Mouse (Mus musculus) hindbrain, embryonic 13.5 days (tissue): Measurements from ENCODE around the gene 4930402H24Rik. TPM values are rescaled to one million over a fixed set of nuclear protein-coding genes. Genes with fewer than 3 reads are reported as not detected.

Experiments
- ATAC-seq: fragments of 200-750 bp; cut with Nextera tagmentation; 2 replicates; pipeline ENCODE4 v1.8.0; 2017; ENCODE audit warnings: moderate TSS enrichment; ENCODE audit not compliant: low FRiP score
- H3K27ac ChIP-seq: fragments of 300-500 bp; sonication (generic); 2 replicates; pipeline ENCODE4 v1.5.1; 2015; ENCODE audit warnings: inconsistent platforms, mild to moderate bottlenecking, moderate library complexity
- H3K27me3 ChIP-seq: fragments of 300-500 bp; sonication (generic); 2 replicates; pipeline ENCODE4 v1.6.1; 2015; ENCODE audit warnings: mild to moderate bottlenecking, inconsistent platforms
- H3K36me3 ChIP-seq: fragments of 300-500 bp; sonication (generic); 2 replicates; pipeline ENCODE4 v1.6.1; 2015; ENCODE audit warnings: mild to moderate bottlenecking, inconsistent platforms
- H3K4me1 ChIP-seq: fragments of 300-500 bp; sonication (generic); replicated peaks from 2 replicates; pipeline ENCODE4 v1.6.1; 2015; ENCODE audit warnings: inconsistent platforms
- H3K4me2 ChIP-seq: fragments of 300-500 bp; sonication (generic); 2 replicates; pipeline ENCODE4 v1.6.1; 2015; ENCODE audit warnings: inconsistent platforms, mild to moderate bottlenecking, moderate library complexity
- H3K4me3 ChIP-seq: fragments of 300-500 bp; sonication (generic); 2 replicates; pipeline ENCODE4 v1.5.1; 2015; ENCODE audit warnings: mild to moderate bottlenecking, inconsistent platforms
- H3K9ac ChIP-seq: fragments of 300-500 bp; sonication (generic); 2 replicates; pipeline ENCODE4 v1.6.1; 2015; ENCODE audit warnings: mild to moderate bottlenecking, inconsistent platforms
- H3K9me3 ChIP-seq: fragments of 300-500 bp; sonication (generic); 2 replicates; pipeline ENCODE4 v1.6.1; 2016; ENCODE audit warnings: inconsistent platforms
- WGBS: fragments of 180-500 bp; shearing (Covaris S2); methylation state at CpG from one replicate; pipeline ENCODE4 v1.1.7; 2015; 5-methylcytosine and 5-hydroxymethylcytosine counted together
- polyA plus RNA-seq: library from polyadenylated mRNA; unstranded; fragments of >200 nt; fragmentation: Nextera tagmentation; extraction: Ambion mirVana; gene quantifications from 2 replicates; pipeline ENCODE4 v1.2.1, GENCODE M21; 2015

The 4930402H24Rik gene
- polyA plus RNA-seq, 1 experiment from 2014 or later: 96.1 TPM

DNA sequence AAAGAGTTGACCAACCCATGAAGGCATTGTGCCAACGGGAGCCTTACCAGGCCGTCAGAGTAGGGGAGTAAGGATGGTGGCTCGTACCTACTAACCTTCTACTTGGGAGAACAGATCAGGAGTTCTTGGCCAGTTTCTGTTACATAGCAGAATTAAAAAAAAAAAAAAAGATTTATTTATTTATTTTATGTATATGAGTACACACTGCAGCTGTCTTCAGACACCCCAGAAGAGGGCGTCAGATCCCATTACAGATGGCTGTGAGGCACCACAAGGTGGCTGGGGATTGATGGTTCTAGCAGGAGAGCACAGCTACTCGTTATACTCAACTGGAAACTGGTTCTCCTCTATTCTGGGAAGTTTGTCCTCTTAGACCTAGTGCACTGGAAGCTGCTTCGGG is 201.0 kb downstream of the 4930402H24Rik start:
- WGBS: 68% methylated on average over 6 of the region's 6 CpGs
- Histone ChIP-seq H3K9ac (no peak overlapping the region), H3K4me3 (no peak overlapping the region), H3K27me3 (0 out of 2 replicates have a peak, but pooled peaks cover 1% of the 10 kb centered on the region), H3K36me3 (peaks cover 46% of the 10 kb centered on the region), H3K9me3 (no peaks in the 10 kb centered on the region), H3K4me1 (peaks cover 2% of the 10 kb centered on the region; the same call in 1 of the 2 replicates), H3K4me2 (no peak overlapping the region), H3K27ac (no peak overlapping the region)
- no peak for ATAC-seq

DNA sequence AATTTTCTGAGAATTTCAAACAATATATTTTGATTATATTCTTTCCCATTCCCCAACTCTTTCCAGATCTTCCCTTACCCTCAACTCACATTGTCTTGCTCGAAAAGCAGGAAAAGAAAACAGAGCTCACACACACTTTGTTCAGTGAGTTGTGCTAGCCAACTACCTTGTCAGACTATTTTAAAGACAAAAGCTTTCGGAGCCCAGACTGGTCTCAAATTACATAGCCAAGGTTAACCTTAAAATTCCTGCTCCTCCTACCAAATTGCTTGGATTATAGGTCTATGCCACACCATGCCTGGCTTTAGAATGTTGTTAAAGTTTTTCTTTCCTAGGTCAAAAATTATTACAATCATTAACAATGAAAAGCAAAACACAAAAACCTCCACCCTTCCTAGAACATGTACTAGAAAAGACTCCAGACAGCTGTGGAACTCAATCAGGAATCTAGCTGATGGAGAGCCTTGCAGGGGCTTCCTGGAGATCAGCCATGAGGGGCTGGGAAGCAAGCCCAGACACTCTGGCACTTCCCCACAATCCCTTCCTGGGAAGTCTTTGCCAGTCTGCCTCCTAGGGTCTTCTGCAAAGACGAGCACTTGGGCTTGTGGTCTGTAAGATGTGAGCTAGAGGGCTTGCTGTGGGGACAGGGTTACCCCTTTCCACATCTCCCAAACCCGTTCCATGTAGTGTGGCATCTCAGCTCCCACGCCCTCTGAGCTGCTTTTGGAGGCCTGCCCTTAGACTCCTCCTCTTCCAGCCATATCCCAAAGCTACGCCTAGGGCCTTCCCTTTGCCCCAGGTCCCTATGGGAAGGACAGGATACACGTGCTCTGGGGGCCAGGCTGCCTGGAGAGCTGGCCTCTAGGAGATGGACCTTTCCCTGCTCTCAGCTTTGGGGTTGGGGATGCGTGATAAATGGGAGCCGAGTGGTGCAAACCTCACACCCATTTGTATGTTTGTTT is 201.9 kb downstream of the 4930402H24Rik start:
- ATAC-seq: no peak
- no peak overlapping the region for H3K27ac ChIP-seq

DNA sequence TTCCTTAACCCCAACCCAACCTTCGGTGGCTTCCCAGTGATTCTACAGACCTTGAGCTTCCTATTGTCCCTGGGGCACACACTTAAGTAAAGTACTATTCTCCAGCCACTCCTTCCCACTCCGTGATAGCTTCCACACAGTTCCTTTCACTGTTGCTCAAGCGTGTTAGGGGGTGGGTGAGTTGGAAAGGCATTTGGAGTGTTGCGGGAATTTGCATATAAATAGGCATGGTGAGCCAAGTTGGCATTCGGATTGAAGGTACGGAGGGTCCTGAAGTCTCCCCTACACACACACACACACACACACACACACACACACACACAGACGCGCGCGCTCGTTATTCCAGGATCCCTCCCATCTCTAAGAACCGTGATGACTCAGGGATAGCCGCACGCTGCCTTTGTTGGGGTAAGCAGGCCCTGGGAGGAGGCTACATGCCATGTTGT is 208.4 kb downstream of the 4930402H24Rik start:
- H3K36me3 ChIP-seq: no peaks in the 10 kb centered on the region
- 1% methylated on average over 14 of the region's 14 CpGs for WGBS
- peak; percentile 24; the same call in 1 of the 2 replicates for ATAC-seq
- peaks cover 21% of the 10 kb centered on the region for H3K4me1 ChIP-seq
- H3K4me3 ChIP-seq: peak overlapping the region; percentile 52
- H3K27me3 ChIP-seq: peaks cover 61% of the 10 kb centered on the region
- peak overlapping the region; percentile 98 for H3K4me2 ChIP-seq
- H3K9ac ChIP-seq: peak overlapping the region; percentile 70
- no peaks in the 10 kb centered on the region for H3K9me3 ChIP-seq
- no peak overlapping the region for H3K27ac ChIP-seq

More for the DNA sequence above, 201.9 kb downstream of the 4930402H24Rik start:
- WGBS: 70% methylated on average over 9 of the region's 9 CpGs
- Histone ChIP-seq H3K27me3 (peaks cover 7% of the 10 kb centered on the region), H3K9ac (no peak overlapping the region), H3K36me3 (peaks cover 37% of the 10 kb centered on the region), H3K9me3 (no peaks in the 10 kb centered on the region), H3K4me3 (no peak overlapping the region), H3K4me2 (no peak overlapping the region), H3K4me1 (peaks cover 2% of the 10 kb centered on the region; the same call in 1 of the 2 replicates)

DNA sequence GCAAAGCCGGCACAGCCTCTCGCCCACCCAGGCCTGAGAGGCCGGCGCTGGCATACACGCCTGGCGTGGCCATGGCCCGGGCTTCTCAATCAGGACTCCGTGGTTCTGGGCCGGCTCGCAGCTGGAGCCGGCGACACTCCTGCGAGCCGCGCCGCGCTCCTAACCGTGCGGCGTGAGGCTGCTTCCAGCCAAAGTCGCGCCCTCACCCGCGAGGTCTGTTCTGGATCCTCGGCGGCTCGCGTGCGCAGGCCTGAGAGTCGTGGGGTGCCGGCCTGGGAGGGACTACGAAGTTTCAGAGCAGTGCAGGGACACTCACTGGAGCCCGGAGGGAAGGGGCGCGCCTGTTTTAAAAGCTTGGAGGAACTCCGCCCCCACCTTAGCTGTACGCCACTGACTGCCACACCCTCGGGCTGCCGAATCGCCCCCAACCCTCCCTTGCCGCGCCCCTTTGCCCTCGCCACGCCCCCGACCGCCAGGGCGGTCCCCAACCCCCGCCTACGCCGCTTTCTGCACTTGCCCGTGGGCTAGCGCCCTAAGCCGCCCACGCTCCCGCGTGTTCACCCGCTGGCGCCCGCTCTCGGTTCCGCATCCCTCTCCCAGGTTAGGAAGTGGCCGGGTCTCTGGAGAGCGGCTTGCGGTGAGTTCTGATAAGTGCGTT is 208.9 kb downstream of the 4930402H24Rik start, which contains the start of gene Slc4a11:
Gene Slc4a11, minus strand, starts transcription at position 367 of the 658 bp plus-strand sequence.
- H3K27me3 ChIP-seq: peaks cover 61% of the 10 kb centered on the region
- peak; percentile 56 for ATAC-seq
- peak within 1 kb of the TSS; percentile 52 for H3K4me3 ChIP-seq
- no peaks in the 10 kb centered on the region for H3K9me3 ChIP-seq
- H3K36me3 ChIP-seq: no peaks in the 10 kb centered on the region
- under 1% methylated on average over 65 of the region's 65 CpGs for WGBS
- peak within 1 kb of the TSS; percentile 98 for H3K4me2 ChIP-seq
- peak within 1 kb of the TSS; percentile 70 for H3K9ac ChIP-seq
- no peak within 1 kb of the TSS for H3K27ac ChIP-seq
- peaks cover 21% of the 10 kb centered on the region for H3K4me1 ChIP-seq

DNA sequence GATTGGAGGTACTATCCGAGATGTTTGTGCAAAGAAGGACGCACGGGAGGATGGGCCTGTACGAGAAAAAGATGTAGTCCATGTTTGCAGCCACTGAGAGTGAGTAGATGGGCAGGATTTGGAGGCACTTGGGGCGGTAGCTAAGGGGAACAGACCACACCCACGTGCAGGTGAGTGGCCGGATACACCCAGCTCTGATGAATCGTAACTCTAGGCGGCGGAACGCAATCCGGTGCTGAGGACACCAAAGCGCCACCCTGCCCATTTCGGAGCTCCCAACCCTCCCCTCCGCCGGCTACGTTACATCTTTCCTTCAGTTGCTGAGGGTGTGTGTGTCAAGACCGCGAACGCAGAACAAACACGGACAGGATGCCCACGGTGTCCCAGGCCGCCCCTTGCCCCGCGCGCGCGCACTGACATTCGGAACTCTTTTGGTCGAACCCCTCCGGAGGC is 209.5 kb downstream of the 4930402H24Rik start:
- no peaks in the 10 kb centered on the region for H3K9me3 ChIP-seq
- H3K36me3 ChIP-seq: no peaks in the 10 kb centered on the region
- H3K4me1 ChIP-seq: peaks cover 21% of the 10 kb centered on the region
- H3K27me3 ChIP-seq: peaks cover 61% of the 10 kb centered on the region
- WGBS: 2% methylated on average over 31 of the region's 31 CpGs
- H3K4me3 ChIP-seq: peak overlapping the region; percentile 52
- peak; percentile 16; the same call in 1 of the 2 replicates for ATAC-seq
- H3K4me2 ChIP-seq: peak overlapping the region; percentile 98
- H3K27ac ChIP-seq: no peak overlapping the region
- H3K9ac ChIP-seq: peak overlapping the region; percentile 70

DNA sequence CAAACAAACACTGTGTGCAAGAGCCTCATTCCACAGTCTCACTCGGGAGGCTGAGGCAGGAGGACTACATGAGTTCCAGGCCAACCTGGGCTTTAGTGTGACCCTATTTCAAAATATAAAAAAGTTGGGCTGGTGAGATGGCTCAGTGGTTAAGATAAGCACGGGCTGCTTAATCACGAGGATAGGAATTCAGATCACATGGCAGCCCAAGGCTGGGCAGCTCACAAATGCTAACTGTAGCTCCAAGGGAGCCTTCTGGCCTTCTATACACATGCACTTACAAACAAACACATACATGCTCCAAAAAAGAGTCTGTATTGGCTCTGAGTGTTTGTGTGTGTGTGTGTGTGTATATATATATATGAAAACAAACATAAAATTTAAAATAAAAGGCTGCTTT is 212.6 kb downstream of the 4930402H24Rik start:
- no peak overlapping the region for H3K27ac ChIP-seq
- no peak overlapping the region for H3K4me3 ChIP-seq
- no peaks in the 10 kb centered on the region for H3K9me3 ChIP-seq
- ATAC-seq: no peak
- no peak overlapping the region for H3K9ac ChIP-seq
- H3K4me1 ChIP-seq: peaks cover 21% of the 10 kb centered on the region
- no peaks in the 10 kb centered on the region for H3K36me3 ChIP-seq
- no peak overlapping the region for H3K4me2 ChIP-seq
- WGBS: 49% methylated on average over 3 of the region's 3 CpGs
- H3K27me3 ChIP-seq: peaks cover 48% of the 10 kb centered on the region

DNA sequence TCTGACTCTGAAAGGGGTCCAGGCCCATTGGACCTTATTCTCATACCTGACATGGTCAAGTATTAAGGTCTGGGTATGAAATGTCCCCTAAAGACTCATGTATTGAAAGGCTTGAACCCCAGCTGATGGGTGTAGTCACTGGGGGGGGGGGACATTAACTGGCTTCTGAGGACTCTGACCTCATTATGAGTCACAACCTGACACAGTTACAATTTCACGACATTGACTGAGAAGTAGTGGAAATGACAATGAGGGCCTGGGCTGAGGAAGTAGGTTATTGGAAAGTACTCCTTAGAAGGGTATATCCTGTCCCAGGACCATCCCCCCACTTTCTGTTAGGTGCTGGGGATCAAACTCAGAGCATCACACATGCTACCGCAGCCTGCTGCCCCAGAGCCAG is 217.2 kb downstream of the 4930402H24Rik start:
- 89% methylated on average over 2 of the region's 2 CpGs for WGBS
- H3K9me3 ChIP-seq: no peaks in the 10 kb centered on the region
- H3K4me2 ChIP-seq: no peak overlapping the region
- H3K27me3 ChIP-seq: peaks cover 3% of the 10 kb centered on the region; the same call in 1 of the 2 replicates
- H3K9ac ChIP-seq: no peak overlapping the region
- no peak overlapping the region for H3K4me3 ChIP-seq
- H3K36me3 ChIP-seq: peaks cover 39% of the 10 kb centered on the region
- H3K27ac ChIP-seq: no peak overlapping the region
- no peaks in the 10 kb centered on the region for H3K4me1 ChIP-seq
- no peak for ATAC-seq

DNA sequence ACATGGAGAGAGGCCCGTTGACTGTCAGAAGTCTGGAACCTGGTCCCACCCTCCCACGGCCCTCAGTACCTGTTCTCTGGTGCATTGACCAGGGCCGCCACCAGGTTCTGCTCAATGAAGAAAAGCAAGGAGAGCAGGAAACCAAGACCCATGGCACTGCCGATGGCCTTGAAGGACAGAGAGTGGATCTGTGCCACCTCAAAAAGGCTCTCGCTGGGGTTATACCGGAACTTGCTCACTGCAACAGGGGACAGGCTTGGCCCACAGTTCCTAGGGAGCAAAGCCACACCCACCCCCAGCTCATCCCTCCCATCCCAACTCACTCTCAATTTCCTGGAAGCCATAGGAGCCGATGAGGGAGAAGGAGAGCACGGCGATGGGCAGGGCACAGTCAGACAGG is 220.8 kb downstream of the 4930402H24Rik start:
- Histone ChIP-seq H3K4me3 (no peak overlapping the region), H3K27ac (no peak overlapping the region), H3K4me2 (no peak overlapping the region), H3K9ac (no peak overlapping the region), H3K9me3 (no peaks in the 10 kb centered on the region), H3K27me3 (no peaks in the 10 kb centered on the region), H3K36me3 (peaks cover 75% of the 10 kb centered on the region), H3K4me1 (no peaks in the 10 kb centered on the region)
- WGBS: 94% methylated on average over 9 of the region's 9 CpGs
- ATAC-seq: no peak

DNA sequence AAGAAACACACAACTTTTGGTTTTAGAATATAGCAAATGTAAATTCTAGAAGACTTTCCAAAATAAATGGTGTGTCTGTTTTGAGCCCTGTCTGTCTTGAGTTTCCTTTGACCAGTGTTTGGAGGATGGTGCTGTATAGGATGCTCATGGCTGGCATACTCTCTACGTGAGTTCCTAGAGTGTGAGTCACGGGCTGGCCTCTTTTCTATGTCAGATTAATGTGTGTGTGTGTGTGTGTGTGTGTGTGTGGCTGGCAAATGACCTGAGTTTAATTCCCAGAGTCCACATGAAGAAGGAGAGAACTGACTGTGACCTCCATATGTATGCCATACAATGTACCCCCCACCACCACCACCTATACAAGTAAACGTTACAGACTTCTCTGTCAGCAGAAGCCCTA is 224.7 kb downstream of the 4930402H24Rik start:
- no peak for ATAC-seq
- Histone ChIP-seq H3K4me1 (no peaks in the 10 kb centered on the region), H3K27ac (no peak overlapping the region), H3K9me3 (no peaks in the 10 kb centered on the region), H3K4me3 (no peak overlapping the region), H3K36me3 (peaks cover 100% of the 10 kb centered on the region), H3K4me2 (no peak overlapping the region), H3K27me3 (no peaks in the 10 kb centered on the region), H3K9ac (no peak overlapping the region)
- WGBS: 82% methylated on average over 3 of the region's 3 CpGs

DNA sequence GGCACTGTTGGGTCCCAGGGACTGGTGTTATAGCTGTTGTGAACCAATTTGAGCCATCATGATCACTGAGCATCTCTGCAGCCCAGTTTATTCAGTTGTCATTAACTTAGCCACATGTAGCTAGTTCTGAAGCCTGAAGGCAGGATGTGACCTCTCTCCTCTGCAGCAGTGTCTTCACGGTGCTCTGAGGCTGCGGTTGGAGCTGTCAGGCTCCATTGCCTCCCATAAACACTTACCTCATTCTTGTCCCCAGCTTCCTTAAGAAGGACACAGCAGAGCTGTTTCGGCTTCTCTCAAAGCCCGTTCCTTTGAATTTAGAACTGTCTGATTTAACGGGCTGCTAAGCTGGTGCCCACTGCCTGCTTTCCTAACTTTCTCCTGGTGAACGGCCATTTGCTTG is 226.3 kb downstream of the 4930402H24Rik start:
- peaks cover 100% of the 10 kb centered on the region for H3K36me3 ChIP-seq
- no peak overlapping the region for H3K4me3 ChIP-seq
- no peak overlapping the region for H3K9ac ChIP-seq
- H3K4me2 ChIP-seq: no peak overlapping the region
- no peaks in the 10 kb centered on the region for H3K9me3 ChIP-seq
- H3K4me1 ChIP-seq: no peaks in the 10 kb centered on the region
- 93% methylated on average over 6 of the region's 6 CpGs for WGBS
- ATAC-seq: no peak
- H3K27ac ChIP-seq: no peak overlapping the region
- H3K27me3 ChIP-seq: no peaks in the 10 kb centered on the region

DNA sequence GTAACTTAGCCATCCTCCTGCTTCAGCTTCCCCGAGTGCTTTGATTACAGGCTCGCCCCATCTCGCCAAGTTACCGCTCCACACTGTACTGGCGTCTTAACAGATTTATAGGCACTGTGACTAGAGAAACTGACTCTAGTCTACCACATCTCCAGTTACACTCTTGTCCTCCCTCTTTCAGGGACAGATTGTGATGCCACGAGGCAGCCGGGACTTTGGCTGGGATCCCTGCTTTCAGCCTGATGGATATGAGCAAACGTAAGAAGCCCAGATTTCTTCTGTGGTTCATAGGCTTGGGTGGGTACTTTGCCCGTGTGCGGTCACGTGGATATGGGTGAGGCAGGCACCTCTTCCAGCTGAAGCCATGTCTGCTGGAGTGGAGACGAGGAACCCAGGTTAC is 227.1 kb downstream of the 4930402H24Rik start:
- Histone ChIP-seq H3K9me3 (no peaks in the 10 kb centered on the region), H3K4me1 (no peaks in the 10 kb centered on the region), H3K4me2 (no peak overlapping the region), H3K4me3 (no peak overlapping the region), H3K27ac (no peak overlapping the region), H3K9ac (no peak overlapping the region), H3K36me3 (peaks cover 100% of the 10 kb centered on the region), H3K27me3 (no peaks in the 10 kb centered on the region)
- no peak for ATAC-seq
- 96% methylated on average over 12 of the region's 12 CpGs for WGBS

DNA sequence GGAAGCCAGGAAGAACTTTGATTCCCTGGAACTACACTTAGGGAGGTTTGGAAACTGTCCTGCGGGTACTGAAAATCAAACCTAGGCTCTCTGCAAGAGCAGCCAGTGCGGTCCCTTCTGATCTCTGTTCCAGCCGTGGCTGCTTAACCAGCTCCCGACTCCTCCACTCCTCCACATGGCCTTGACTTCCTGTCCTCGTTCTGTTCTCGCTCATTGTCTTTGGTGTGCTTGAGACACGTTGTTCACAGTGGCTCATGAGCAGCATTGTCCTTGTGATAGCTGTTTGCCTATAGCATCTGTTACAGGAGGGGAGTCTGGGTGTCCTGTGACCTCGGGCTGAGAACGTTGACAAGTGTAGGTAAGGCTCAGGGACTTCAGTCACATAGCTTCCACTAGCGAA is 229.0 kb downstream of the 4930402H24Rik start:
- H3K4me2 ChIP-seq: no peak overlapping the region
- no peak for ATAC-seq
- no peaks in the 10 kb centered on the region for H3K4me1 ChIP-seq
- H3K9ac ChIP-seq: no peak overlapping the region
- peaks cover 98% of the 10 kb centered on the region for H3K36me3 ChIP-seq
- no peaks in the 10 kb centered on the region for H3K9me3 ChIP-seq
- no peak overlapping the region for H3K27ac ChIP-seq
- 95% methylated on average over 10 of the region's 10 CpGs for WGBS
- H3K4me3 ChIP-seq: no peak overlapping the region
- H3K27me3 ChIP-seq: no peaks in the 10 kb centered on the region
